In the genomic region with DNA sequence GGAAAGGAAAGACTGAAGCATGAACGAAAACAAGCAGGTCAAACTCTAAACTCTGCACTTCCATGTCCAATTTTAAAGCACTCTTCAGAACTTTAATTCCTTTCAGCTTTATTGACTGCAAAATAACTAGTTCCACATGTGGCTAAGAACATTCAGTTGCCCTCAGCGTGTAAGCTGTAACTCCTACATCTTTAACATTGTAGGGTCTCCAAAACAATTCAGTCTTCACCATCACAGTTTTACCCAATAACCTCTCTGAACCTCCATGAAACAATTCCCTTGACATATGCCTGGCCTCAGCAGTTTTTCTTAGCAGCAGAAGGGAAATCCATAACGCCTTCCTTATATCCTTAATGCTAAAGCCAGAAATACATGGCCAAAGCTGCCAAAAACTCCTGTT, we compare ENCODE assay signal across 21 mouse cellular contexts.
A peak's percentile ranks its signal among the peaks of the same experiment; 100 is the strongest.
DNase-seq lines count a peak whose midpoint lies in the region; ATAC-seq lines count a peak whose summit lies in the region.
"Had no signal": no experiment of that assay in that cellular context is flagged by ENCODE, and none has a peak within 500 bp of the region (broad histone marks: within the 10 kb centered on the region; RNA-seq: fewer than 3 reads in every experiment).

No protein-coding gene starts in this region.

- no peak overlapping the region for H3K4me3 ChIP-seq in limb, embryonic 11.5 days (ENCODE audit: low read depth, low read length)
- no peak overlapping the region for H3K4me3 ChIP-seq in limb, embryonic 10.5 days
- H3K4me3 ChIP-seq in limb, embryonic 12.5 days (replicated peaks) = no peak overlapping the region
- H3K4me3 ChIP-seq: embryonic facial prominence, embryonic 13.5 days; erythroblast, embryonic 14.5 days; forebrain, embryonic 15.5 days; heart, adult 2 months; heart, embryonic 12.5 days; hindbrain, embryonic 10.5 days; hindbrain, embryonic 15.5 days had no signal

- peak; percentile 73 for ATAC-seq in limb, embryonic 11.5 days (ENCODE audit: insufficient number of reproducible peaks, low FRiP score, low TSS enrichment, low read depth)
- peak; percentile 81 for ATAC-seq in limb, embryonic 12.5 days (ENCODE audit: insufficient number of reproducible peaks, insufficient read depth, low FRiP score, low TSS enrichment, low read depth)
- ATAC-seq: forebrain, embryonic 15.5 days; inflammation-experienced regulatory T-cells, adult 6 months; intestine, postnatal 0 days had no signal

- H3K9ac ChIP-seq in limb, embryonic 11.5 days (ENCODE audit: low read length) = no peak overlapping the region
- H3K9ac ChIP-seq in limb, embryonic 12.5 days (replicated peaks) = no peak overlapping the region
- H3K9ac ChIP-seq: embryonic facial prominence, embryonic 13.5 days; forebrain, embryonic 15.5 days; heart, embryonic 12.5 days; hindbrain, embryonic 15.5 days had no signal

- H3K27ac ChIP-seq in limb, embryonic 11.5 days (replicated peaks; ENCODE audit: low read depth, low read length) = no peak overlapping the region
- no peak overlapping the region for H3K27ac ChIP-seq in limb, embryonic 10.5 days
- H3K27ac ChIP-seq in limb, embryonic 12.5 days = no peak overlapping the region
- H3K27ac ChIP-seq: embryonic facial prominence, embryonic 13.5 days; forebrain, embryonic 15.5 days; heart, adult 2 months; hindbrain, embryonic 10.5 days; hindbrain, embryonic 15.5 days had no signal

- H3K4me1 ChIP-seq in limb, embryonic 11.5 days (ENCODE audit: control insufficient read depth, insufficient read depth, low read length) = no peaks in the 10 kb centered on the region
- H3K4me1 ChIP-seq in limb, embryonic 10.5 days = no peaks in the 10 kb centered on the region; the same call in 1 of the 2 replicates
- peaks cover 6% of the 10 kb centered on the region; the same call in 1 of the 2 replicates for H3K4me1 ChIP-seq in limb, embryonic 12.5 days (replicated peaks)
- H3K4me1 ChIP-seq: embryonic facial prominence, embryonic 13.5 days; forebrain, embryonic 15.5 days; heart, embryonic 12.5 days; hindbrain, embryonic 10.5 days; hindbrain, embryonic 15.5 days had no signal

- H3K36me3 ChIP-seq in limb, embryonic 11.5 days (ENCODE audit: control insufficient read depth, insufficient read depth, low read length) = no peaks in the 10 kb centered on the region
- H3K36me3 ChIP-seq in limb, embryonic 10.5 days = no peaks in the 10 kb centered on the region
- no peaks in the 10 kb centered on the region for H3K36me3 ChIP-seq in limb, embryonic 12.5 days
- H3K36me3 ChIP-seq: embryonic facial prominence, embryonic 13.5 days; forebrain, embryonic 15.5 days; heart, embryonic 12.5 days; hindbrain, embryonic 10.5 days; hindbrain, embryonic 15.5 days had no signal

- H3K4me2 ChIP-seq in limb, embryonic 11.5 days (ENCODE audit: low read depth, severe bottlenecking) = no peak overlapping the region
- H3K4me2 ChIP-seq in limb, embryonic 12.5 days = no peak overlapping the region
- H3K4me2 ChIP-seq: embryonic facial prominence, embryonic 13.5 days; forebrain, embryonic 15.5 days; heart, embryonic 12.5 days; hindbrain, embryonic 15.5 days had no signal

- 12% methylated on average over 3 of the region's 3 CpGs for WGBS in limb, embryonic 11.5 days
- WGBS in limb, embryonic 10.5 days = 33% methylated on average over 3 of the region's 3 CpGs
- WGBS in limb, embryonic 12.5 days = 19% methylated on average over 3 of the region's 3 CpGs

- no peaks in the 10 kb centered on the region for H3K9me3 ChIP-seq in limb, embryonic 11.5 days (ENCODE audit: control insufficient read depth, low read length)
- no peaks in the 10 kb centered on the region for H3K9me3 ChIP-seq in limb, embryonic 10.5 days (replicated peaks)
- peaks cover 3% of the 10 kb centered on the region; the same call in 1 of the 2 replicates for H3K9me3 ChIP-seq in limb, embryonic 12.5 days
- H3K9me3 ChIP-seq: embryonic facial prominence, embryonic 13.5 days; forebrain, embryonic 15.5 days; hindbrain, embryonic 10.5 days; hindbrain, embryonic 15.5 days had no signal

- peak; percentile 8 for DNase-seq in embryo, embryonic 10.5 days (ENCODE audit: low spot score)
- no peak for DNase-seq in embryo, embryonic 10 days (ENCODE audit: low spot score)
- peak; percentile 26 for DNase-seq in limb, embryonic 11.5 days (ENCODE audit: low spot score)
- DNase-seq in limb, embryonic 10.5 days (ENCODE audit: low spot score) = no peak
- peak; percentile 1 for DNase-seq in mesoderm, embryonic 11.5 days (ENCODE audit: low read depth, low spot score)
- no peak for DNase-seq in adrenal gland, postnatal 10 days
- DNase-seq in urinary bladder, adult 2 months (ENCODE audit: low spot score) = no peak
- DNase-seq: adrenal gland, postnatal 25 days; cerebellum, adult 8-10 months; cerebellum, postnatal 14 days; gastrocnemius, postnatal 14 days; heart, adult 2 months had no signal

- H3K27me3 ChIP-seq in limb, embryonic 11.5 days (ENCODE audit: control insufficient read depth, insufficient read depth, low read length) = no peaks in the 10 kb centered on the region
- H3K27me3 ChIP-seq in limb, embryonic 10.5 days (ENCODE audit: low read depth, poor library complexity, severe bottlenecking) = no peaks in the 10 kb centered on the region
- no peaks in the 10 kb centered on the region for H3K27me3 ChIP-seq in limb, embryonic 12.5 days
- H3K27me3 ChIP-seq: embryonic facial prominence, embryonic 13.5 days; forebrain, embryonic 15.5 days; heart, embryonic 12.5 days; hindbrain, embryonic 15.5 days had no signal

Comparison
In these comparisons a context has a peak if more than half of its experiments do, and no peak if none do; other contexts are left out.
1. DNase-seq: peak in embryo, embryonic 10.5 days (single experiment), limb, embryonic 11.5 days (single experiment) and mesoderm, embryonic 11.5 days (single experiment); none in embryo, embryonic 10 days (single experiment), limb, embryonic 10.5 days (single experiment), adrenal gland, postnatal 10 days (single experiment) and urinary bladder, adult 2 months (single experiment).